Mouse (Mus musculus) ovary, postnatal 36 days (tissue): ENCODE data around the gene Pamr1.

Source experiments
- DNase-seq: peaks from one replicate; pipeline ENCODE4 v3.0.0; 2022; ENCODE audit warnings: low spot score, mixed read lengths

Pamr1 gene

GRCm38 (mm10) chr2:102549611-102550266 lies at the start of gene Pamr1:
Gene Pamr1 (plus strand): TSS chr2:102550012.
- peak; percentile 34 for DNase-seq

- DNase-seq, result no peak
Observed at GRCm38 (mm10) chr2:102507633-102508032, 42.2 kb upstream of the Pamr1 start.

GRCm38 (mm10) chr2:102508154-102508553 lies 41.7 kb upstream of the Pamr1 start:
- no peak for DNase-seq

DNA sequence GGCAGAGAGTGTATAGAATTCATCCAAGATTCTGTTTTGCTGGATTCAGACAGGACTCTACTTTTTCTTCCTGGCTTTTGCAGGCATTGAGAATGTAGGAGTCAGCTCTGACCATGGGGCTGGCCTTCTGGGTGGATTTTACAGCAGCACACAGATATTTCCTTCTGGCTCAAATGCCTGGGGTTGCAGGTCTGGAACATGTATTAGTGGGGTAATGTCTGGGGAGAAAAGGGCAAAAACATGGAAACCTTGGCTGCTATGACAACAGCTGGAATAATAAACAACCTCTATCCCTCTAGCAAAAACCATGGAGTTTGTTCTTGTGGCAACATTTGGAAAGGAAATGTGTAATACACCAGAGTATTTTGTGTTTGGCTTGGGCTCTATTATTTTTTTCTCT lies 29.9 kb upstream of the Pamr1 start:
- DNase-seq, result no peak

DNA sequence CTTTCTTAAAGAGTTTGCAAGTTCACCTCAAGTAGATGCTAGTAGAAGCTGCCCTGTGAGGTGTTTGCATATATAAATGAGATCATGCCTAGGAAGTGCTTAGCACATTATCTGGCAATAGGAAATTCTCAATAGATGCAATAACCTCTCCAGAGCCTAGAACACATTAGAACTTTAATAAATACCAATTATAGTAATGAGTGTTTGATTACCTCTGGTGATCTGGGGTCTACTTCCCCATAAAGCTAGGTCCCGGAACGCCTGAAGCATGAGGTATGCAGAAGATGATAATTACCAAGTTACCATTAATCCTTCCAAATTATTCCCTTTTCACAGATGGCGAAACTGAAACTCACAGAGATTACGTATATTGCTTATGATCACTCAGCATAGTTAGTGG lies 22.2 kb upstream of the Pamr1 start:
- DNase-seq, result no peak

DNA sequence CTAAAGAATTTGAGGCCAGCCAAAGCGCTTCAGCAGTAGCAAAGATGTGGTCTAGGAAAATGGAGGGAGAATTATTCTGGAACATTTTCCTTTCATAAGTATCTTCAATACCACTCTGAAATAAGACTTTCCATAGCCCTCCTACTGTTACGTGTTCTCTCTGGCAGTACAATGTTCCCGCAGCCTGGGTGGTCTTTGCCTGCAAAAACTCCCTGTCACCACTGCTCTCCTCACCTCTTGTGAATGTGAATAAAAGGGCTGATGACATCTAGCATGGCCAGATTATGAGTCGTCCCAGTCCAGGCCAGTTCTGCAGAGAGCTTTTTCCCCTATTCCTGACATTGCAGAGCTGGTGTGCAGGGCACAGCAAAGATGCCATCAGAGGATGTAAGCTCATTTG lies 16.4 kb upstream of the Pamr1 start:
- DNase-seq, result no peak

DNA sequence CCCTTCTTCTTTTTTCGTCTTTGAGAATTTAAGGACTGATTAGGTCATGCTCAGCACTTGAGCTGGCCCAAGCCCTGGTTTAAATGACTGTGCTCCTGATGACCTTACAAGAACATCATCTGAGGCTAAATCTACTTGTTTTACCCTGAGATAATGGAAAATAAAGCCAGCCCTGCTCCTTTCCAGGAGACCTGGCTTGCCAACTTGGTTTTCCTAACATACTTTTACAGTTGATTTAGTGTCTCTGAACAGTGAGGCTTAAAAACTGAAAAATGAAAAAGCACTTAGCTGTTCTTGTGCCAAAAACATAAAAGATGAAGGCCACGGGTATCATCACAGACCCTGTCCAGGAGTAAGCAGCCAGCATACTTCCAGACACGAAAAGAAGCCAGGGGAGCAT lies 13.0 kb upstream of the Pamr1 start:
- no peak for DNase-seq

GRCm38 (mm10) chr2:102540438-102541230 lies 9.2 kb upstream of the Pamr1 start:
- no peak for DNase-seq

DNA sequence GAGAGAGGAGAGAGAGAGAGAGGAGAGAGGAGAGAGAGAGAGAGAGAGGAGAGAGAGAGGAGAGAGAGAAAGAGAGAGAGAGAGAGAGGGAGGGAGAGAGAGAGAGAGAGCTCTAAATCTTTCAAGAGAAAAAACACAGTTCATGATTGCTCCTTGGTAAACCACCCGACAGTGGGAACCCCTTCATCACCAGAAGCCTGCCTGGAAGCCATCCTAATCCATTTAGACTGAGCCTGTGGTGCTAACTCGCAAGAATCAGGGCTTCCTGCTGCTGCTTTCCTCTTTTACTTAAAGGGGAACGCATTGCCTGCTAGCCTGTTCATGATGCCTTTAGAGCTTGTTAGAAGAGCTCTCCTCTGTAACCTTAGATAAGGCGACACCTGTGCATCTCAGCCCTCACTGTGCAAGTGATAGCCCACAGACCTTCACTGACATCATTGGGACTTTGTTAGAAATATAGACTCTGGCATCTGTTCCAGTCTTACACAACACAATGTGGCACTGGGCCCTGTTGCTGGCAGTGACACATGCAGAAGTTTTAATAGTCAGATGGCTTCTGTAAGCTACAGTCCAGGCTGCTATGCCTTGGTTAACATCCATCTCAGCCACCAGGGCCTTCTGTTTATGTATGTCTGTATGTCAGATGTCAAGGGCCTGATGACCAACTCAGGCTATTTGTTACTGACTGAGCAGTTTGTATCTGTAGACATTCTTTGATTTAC lies 8.2 kb upstream of the Pamr1 start:
- no peak for DNase-seq

GRCm38 (mm10) chr2:102543961-102544719 lies 5.7 kb upstream of the Pamr1 start:
- DNase-seq, result no peak

DNA sequence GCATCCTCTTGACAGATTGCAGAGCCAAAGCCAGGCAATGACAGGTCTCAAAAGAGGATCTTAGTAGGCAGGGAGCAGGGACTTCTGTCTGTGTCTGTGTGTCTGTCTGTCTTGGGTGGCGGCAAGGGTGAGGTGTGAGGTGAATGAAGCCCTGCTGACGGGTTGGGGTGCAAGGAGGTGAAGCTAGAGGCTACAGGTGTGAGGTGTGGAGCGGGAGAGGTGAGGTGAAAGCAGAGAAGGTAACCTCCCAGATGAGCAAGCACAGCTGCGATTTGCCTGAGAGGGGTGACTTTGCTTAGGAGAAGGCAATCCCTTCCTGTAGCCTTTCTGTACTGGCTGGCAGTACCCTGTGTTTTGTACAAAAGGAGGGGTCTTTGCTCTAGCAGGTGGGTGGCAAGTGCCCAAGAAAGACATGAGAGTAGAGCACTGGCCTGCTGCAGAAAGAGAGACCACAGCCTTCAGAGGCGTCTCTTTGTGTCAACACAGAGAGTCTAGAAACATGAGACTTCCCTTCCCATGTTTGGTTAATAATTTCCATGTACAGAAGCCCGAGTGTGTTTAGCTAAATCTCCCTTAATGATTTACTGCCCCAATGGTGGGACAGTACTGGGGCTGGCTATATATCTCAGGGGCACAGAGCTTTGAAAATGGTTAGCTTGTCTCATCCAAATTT lies 1.2 kb downstream of the Pamr1 start:
- DNase-seq, result no peak

GRCm38 (mm10) chr2:102551594-102551993 lies 1.8 kb downstream of the Pamr1 start:
- DNase-seq, result no peak

DNA sequence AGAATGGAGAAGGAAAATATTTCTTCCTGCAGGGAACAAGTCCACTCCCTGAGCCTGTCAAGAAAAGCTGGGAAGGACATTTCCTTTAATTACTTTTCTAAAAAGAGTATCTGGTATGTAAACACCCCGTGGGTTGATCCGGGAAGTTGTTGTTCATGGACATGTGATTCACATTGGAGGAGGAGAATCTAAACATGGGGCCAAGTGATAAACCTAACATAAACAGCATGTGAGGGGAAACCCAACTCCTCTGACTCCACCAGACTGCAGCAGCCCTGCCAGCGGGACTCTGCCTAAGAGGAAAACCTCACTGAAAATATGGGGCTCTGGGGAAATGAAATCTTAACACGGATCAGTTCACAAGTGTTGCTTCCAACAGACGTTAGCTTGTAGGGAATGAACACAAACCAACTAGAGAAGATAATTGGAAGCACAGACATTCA lies 2.3 kb downstream of the Pamr1 start:
- DNase-seq, result no peak

DNA sequence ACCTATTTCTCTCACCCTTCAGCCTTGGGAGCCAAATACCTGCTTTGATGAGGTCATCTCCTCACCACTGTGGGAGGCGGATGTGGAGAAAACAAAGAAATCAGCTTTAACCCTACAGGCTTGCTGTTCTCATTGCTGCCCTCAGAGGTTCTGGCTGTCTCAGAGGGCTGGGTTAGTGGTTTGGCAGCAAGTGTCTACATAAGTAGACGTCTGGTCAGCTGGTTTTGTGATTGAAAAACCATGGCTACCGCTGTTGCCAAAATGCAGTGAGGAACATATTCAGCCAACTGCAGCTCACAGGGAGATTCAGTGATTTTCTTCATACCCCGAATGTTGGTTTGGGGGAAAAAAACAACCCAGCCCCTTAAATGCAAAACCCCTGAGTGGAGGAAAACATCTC lies 7.3 kb downstream of the Pamr1 start:
- no peak for DNase-seq

DNA sequence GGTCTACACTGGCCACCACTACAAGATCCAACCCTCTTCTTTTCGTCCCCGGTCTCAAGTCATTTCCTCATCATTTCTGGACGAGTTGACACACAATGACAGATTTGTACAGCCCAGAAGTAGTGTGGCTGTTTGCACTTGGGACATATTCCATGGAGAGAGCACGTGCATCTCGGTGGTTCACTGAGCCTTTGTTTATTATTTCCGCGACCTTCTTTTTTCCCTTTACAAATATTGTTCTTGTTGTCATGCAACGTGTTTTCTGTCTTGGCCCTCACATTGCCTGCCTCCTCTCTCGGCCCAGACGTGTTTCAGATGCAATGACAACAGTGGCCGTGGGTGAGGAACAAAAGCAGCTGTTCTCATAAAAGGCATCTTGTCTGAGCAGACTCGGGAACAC lies 9.2 kb downstream of the Pamr1 start:
- no peak for DNase-seq

- DNase-seq, result no peak
Observed at GRCm38 (mm10) chr2:102563848-102564247, 14.0 kb downstream of the Pamr1 start.

- no peak for DNase-seq
Observed at GRCm38 (mm10) chr2:102579248-102579647, 29.4 kb downstream of the Pamr1 start.

DNA sequence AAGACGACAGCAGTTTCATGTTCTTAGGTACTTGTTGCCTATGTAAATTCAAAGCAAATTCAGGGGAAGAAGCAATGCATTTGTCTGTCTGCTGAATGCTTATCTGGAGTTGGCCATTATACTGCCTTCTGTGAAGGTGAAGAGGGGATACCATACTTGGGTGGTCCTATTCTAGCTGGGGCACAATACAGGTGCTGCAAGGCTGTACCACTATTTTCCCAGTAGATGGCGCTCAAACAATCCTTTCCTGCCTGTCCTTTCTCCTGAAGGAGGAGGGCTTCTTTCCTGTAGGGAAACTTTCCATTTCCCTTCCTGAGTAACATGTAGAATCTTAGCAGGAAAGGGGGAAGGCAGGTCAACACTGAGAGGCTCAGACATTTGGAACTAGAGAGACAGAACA lies 40.2 kb downstream of the Pamr1 start:
- DNase-seq, result no peak

GRCm38 (mm10) chr2:102594535-102594934 lies 44.7 kb downstream of the Pamr1 start:
- no peak for DNase-seq

GRCm38 (mm10) chr2:102595395-102596130 lies 45.8 kb downstream of the Pamr1 start:
- no peak for DNase-seq
